Mouse (Mus musculus): ENCODE measurements around the gene Spag17. TPM values are rescaled to one million over a fixed set of nuclear protein-coding genes. Genes with fewer than 3 reads are reported as not detected.

Spag17 gene
- polyA plus RNA-seq, 1 experiment = not detected

- Histone ChIP-seq H3K4me3 (ENCODE audit: insufficient read depth, poor library complexity, severe bottlenecking) (no peak overlapping the region), H3ac (ENCODE audit: control insufficient read depth, insufficient read length, low read depth) (no peak overlapping the region), H3K79me3 (ENCODE audit: low read depth) (no peaks in the 10 kb centered on the region), H3K79me2 (ENCODE audit: control insufficient read depth, insufficient read depth) (no peaks in the 10 kb centered on the region), H3K27me3 (ENCODE audit: control insufficient read depth, insufficient read depth, insufficient read length) (no peaks in the 10 kb centered on the region), H3K36me3 (ENCODE audit: control insufficient read depth, insufficient read depth) (no peaks in the 10 kb centered on the region)
- no peak for TF ChIP-seq CEBPB (IDR thresholded peaks at IDR 0.05; ENCODE audit: low read depth)
- no peak for TF ChIP-seq MYOD1 (IDR thresholded peaks at IDR 0.05; ENCODE audit: control insufficient read depth, insufficient read length, low read depth)
- TF ChIP-seq MAX (IDR thresholded peaks at IDR 0.05) = no peak
- no peak for TF ChIP-seq CTCF (IDR thresholded peaks at IDR 0.05; ENCODE audit: control insufficient read depth, insufficient read depth, insufficient read length)
- TF ChIP-seq USF1 (IDR thresholded peaks at IDR 0.05; ENCODE audit: low read depth) = no peak
- TF ChIP-seq MYOG (IDR thresholded peaks at IDR 0.05; ENCODE audit: control insufficient read depth, extremely low read depth, insufficient read length) = no peak
- TF ChIP-seq FOSL1 (IDR thresholded peaks at IDR 0.05; ENCODE audit: insufficient read depth, low read length, poor library complexity, severe bottlenecking) = no peak
Observed at GRCm38 (mm10) chr3:99913809-99914439, 28.7 kb downstream of the Spag17 start.

GRCm38 (mm10) chr3:99922944-99923343, 37.7 kb downstream of the Spag17 start:
- H3K27me3 ChIP-seq (ENCODE audit: control insufficient read depth, insufficient read depth, insufficient read length) = no peaks in the 10 kb centered on the region

GRCm38 (mm10) chr3:99930920-99931620, 45.9 kb downstream of the Spag17 start:
- H3K4me3 ChIP-seq (ENCODE audit: insufficient read depth, poor library complexity, severe bottlenecking) = no peak overlapping the region
- H3K27me3 ChIP-seq (ENCODE audit: control insufficient read depth, insufficient read depth, insufficient read length) = no peaks in the 10 kb centered on the region

More at GRCm38 (mm10) chr3:99922944-99923343, 37.7 kb downstream of the Spag17 start:
- Histone ChIP-seq H3K4me3 (ENCODE audit: insufficient read depth, poor library complexity, severe bottlenecking) (no peak overlapping the region), H3ac (ENCODE audit: control insufficient read depth, insufficient read length, low read depth) (no peak overlapping the region), H3K79me2 (ENCODE audit: control insufficient read depth, insufficient read depth) (no peaks in the 10 kb centered on the region), H3K79me3 (ENCODE audit: low read depth) (no peaks in the 10 kb centered on the region), H3K36me3 (ENCODE audit: control insufficient read depth, insufficient read depth) (no peaks in the 10 kb centered on the region)
- TF ChIP-seq FOSL1 (IDR thresholded peaks at IDR 0.05; ENCODE audit: insufficient read depth, low read length, poor library complexity, severe bottlenecking) = no peak
- no peak for TF ChIP-seq MAX (IDR thresholded peaks at IDR 0.05)
- no peak for TF ChIP-seq MYOG (IDR thresholded peaks at IDR 0.05; ENCODE audit: control insufficient read depth, extremely low read depth, insufficient read length)
- no peak for TF ChIP-seq MYOD1 (IDR thresholded peaks at IDR 0.05; ENCODE audit: control insufficient read depth, insufficient read length, low read depth)
- no peak for TF ChIP-seq CEBPB (IDR thresholded peaks at IDR 0.05; ENCODE audit: low read depth)
- no peak for TF ChIP-seq USF1 (IDR thresholded peaks at IDR 0.05; ENCODE audit: low read depth)
- TF ChIP-seq CTCF (IDR thresholded peaks at IDR 0.05; ENCODE audit: control insufficient read depth, insufficient read depth, insufficient read length) = no peak

GRCm38 (mm10) chr3:99936159-99936558, 51.0 kb downstream of the Spag17 start:
- H3K79me3 ChIP-seq (ENCODE audit: low read depth) = no peaks in the 10 kb centered on the region
- TF ChIP-seq CTCF (IDR thresholded peaks at IDR 0.05; ENCODE audit: control insufficient read depth, insufficient read depth, insufficient read length) (peak; percentile 82), USF1 (IDR thresholded peaks at IDR 0.05; ENCODE audit: low read depth) (no peak)
- H3K79me2 ChIP-seq (ENCODE audit: control insufficient read depth, insufficient read depth) = no peaks in the 10 kb centered on the region
- H3K4me3 ChIP-seq (ENCODE audit: insufficient read depth, poor library complexity, severe bottlenecking) = no peak overlapping the region
- no peaks in the 10 kb centered on the region for H3K36me3 ChIP-seq (ENCODE audit: control insufficient read depth, insufficient read depth)
- H3K27me3 ChIP-seq (ENCODE audit: control insufficient read depth, insufficient read depth, insufficient read length) = no peaks in the 10 kb centered on the region
- no peak overlapping the region for H3ac ChIP-seq (ENCODE audit: control insufficient read depth, insufficient read length, low read depth)

More at GRCm38 (mm10) chr3:99930920-99931620, 45.9 kb downstream of the Spag17 start:
- Histone ChIP-seq H3K79me3 (ENCODE audit: low read depth) (no peaks in the 10 kb centered on the region), H3K79me2 (ENCODE audit: control insufficient read depth, insufficient read depth) (no peaks in the 10 kb centered on the region), H3ac (ENCODE audit: control insufficient read depth, insufficient read length, low read depth) (no peak overlapping the region), H3K36me3 (ENCODE audit: control insufficient read depth, insufficient read depth) (no peaks in the 10 kb centered on the region)
- TF ChIP-seq USF1 (IDR thresholded peaks at IDR 0.05; ENCODE audit: low read depth) (no peak), MYOG (IDR thresholded peaks at IDR 0.05; ENCODE audit: control insufficient read depth, extremely low read depth, insufficient read length) (no peak), FOSL1 (IDR thresholded peaks at IDR 0.05; ENCODE audit: insufficient read depth, low read length, poor library complexity, severe bottlenecking) (no peak), MAX (IDR thresholded peaks at IDR 0.05) (no peak), MYOD1 (IDR thresholded peaks at IDR 0.05; ENCODE audit: control insufficient read depth, insufficient read length, low read depth) (no peak), CTCF (IDR thresholded peaks at IDR 0.05; ENCODE audit: control insufficient read depth, insufficient read depth, insufficient read length) (no peak)

GRCm38 (mm10) chr3:99938611-99939286, 53.5 kb downstream of the Spag17 start:
- no peak overlapping the region for H3ac ChIP-seq (ENCODE audit: control insufficient read depth, insufficient read length, low read depth)
- H3K79me3 ChIP-seq (ENCODE audit: low read depth) = no peaks in the 10 kb centered on the region
- no peaks in the 10 kb centered on the region for H3K27me3 ChIP-seq (ENCODE audit: control insufficient read depth, insufficient read depth, insufficient read length)
- TF ChIP-seq USF1 (IDR thresholded peaks at IDR 0.05; ENCODE audit: low read depth) (no peak), CEBPB (IDR thresholded peaks at IDR 0.05; ENCODE audit: low read depth) (no peak), CTCF (IDR thresholded peaks at IDR 0.05; ENCODE audit: control insufficient read depth, insufficient read depth, insufficient read length) (no peak), MAX (IDR thresholded peaks at IDR 0.05) (no peak), MYOG (IDR thresholded peaks at IDR 0.05; ENCODE audit: control insufficient read depth, extremely low read depth, insufficient read length) (no peak), FOSL1 (IDR thresholded peaks at IDR 0.05; ENCODE audit: insufficient read depth, low read length, poor library complexity, severe bottlenecking) (no peak), MYOD1 (IDR thresholded peaks at IDR 0.05; ENCODE audit: control insufficient read depth, insufficient read length, low read depth) (no peak)
- no peak overlapping the region for H3K4me3 ChIP-seq (ENCODE audit: insufficient read depth, poor library complexity, severe bottlenecking)
- H3K36me3 ChIP-seq (ENCODE audit: control insufficient read depth, insufficient read depth) = no peaks in the 10 kb centered on the region
- no peaks in the 10 kb centered on the region for H3K79me2 ChIP-seq (ENCODE audit: control insufficient read depth, insufficient read depth)

Data from C2C12 (cell line).